Mouse (Mus musculus) mammary gland, adult 2 months (tissue): Measurements from ENCODE around the gene Dgkh. TPM values are rescaled to one million over a fixed set of nuclear protein-coding genes. Genes with fewer than 3 reads are reported as not detected.

ENCODE experiments used
- polyA plus RNA-seq: library from polyadenylated mRNA; depleted of rRNA; stranded (reverse); fragments of >200 nt; gene quantifications from 2 replicates; pipeline ENCODE4 v1.2.3, GENCODE M21; 2012; ENCODE audit warnings: low replicate concordance; rRNA removed

Dgkh gene
- polyA plus RNA-seq: 0.81 and 1.5 TPM in 2 replicates

DNA sequence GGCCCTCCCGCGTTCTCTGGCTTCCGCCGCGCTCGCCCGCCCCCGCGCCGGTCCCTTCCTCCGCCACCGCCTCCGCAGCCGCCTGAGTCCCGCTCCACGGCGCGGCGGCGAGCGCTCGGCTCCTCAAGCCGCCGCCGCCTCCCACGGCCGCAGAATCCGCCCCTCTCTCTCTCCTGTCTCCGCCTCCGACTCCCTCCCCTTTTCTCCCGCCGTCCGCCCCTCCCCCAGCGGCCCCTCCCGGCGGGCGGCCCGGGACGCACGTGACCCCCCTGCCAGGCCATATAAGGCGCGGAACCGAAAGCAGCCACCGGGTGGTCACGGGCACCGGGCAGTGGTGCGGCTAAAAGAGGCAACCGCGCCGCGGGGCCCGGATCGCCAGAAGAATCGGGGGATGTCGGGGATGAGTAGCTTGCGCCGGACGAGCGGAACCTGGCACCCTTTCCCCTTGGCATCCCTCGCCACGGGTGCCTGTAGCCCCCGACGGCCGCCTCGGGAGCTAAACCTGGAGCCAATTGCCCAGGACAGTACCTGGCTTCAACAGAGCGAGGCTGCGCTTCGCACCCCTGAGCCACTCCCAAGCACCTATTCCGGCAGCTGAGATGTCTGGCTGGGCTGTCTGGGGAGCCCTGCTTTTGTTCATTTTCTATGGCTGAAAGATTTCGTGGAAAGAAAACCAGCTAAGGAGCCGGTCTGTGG, at the start of gene Dgkh:
Dgkh (minus strand) TSS at position 160 of the 696 bp plus-strand sequence.

DNA sequence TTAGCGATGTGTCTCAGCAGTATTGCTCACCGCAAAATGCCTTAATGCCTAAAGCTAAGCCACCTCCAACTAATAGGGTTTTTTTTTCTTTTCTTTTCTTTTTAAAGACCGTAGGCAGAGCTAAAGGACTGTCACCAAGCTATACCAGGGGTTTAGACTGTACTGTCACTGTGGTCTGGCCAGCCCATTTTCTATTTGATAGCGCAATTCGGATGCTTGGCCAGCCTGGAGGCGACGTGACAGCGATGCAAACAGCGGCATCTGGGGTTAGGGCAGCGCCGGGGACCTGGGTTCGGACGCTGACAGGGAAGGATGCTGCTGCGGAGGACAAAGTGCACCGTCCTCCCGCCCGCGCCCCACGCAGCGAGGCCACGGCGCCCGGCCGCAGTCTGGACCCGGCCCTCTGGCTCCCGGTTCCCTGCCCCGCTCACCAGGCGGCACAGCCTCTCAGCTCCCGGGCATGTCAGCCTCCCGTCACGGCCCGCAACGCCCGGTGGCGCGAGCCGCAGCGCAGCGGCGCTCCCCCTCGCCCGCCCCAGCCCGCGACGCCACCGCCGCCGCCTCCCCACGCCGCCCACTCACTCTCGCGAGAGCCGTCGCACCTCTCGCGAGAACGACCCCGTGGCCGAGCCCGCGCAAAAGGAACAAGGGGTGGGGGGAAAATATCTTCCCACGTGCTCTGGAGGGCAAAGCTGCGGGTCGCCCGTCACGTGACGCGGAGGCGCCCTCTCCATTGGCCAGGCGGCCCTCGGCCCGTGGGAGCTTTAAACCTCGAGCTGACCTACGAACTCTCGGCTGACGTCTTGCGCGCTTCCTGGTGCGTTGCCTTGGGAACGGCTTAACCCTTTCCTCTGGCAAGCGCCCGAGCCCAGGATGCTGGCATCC, 196.1 kb downstream of the Dgkh start, which contains the start of gene Akap11:
Akap11 (minus strand) TSS at position 528 of the 885 bp plus-strand sequence.

Other genes with a start within 250 kb of the Dgkh start
- gene Akap11, start 196.0 kb downstream of the Dgkh start, polyA plus RNA-seq: 2.4 and 5.9 TPM in 2 replicates
- gene Vwa8, start 116.3 kb upstream of the Dgkh start, polyA plus RNA-seq: 13.8 and 34.4 TPM in 2 replicates